Mouse (Mus musculus) hindbrain, embryonic 16.5 days (tissue): Measurements from ENCODE around the gene Sdhc. TPM values are rescaled to one million over a fixed set of nuclear protein-coding genes. Genes with fewer than 3 reads are reported as not detected.

ENCODE experiments used
- ATAC-seq: fragments of 200-750 bp; cut with Nextera tagmentation; 2 replicates; pipeline ENCODE4 v1.8.0; 2017; ENCODE audit warnings: moderate TSS enrichment, moderate library complexity
- H3K27ac ChIP-seq: fragments of 300-500 bp; sonication (generic); 2 replicates; pipeline ENCODE4 v1.5.1; 2014; ENCODE audit warnings: low read depth, mild to moderate bottlenecking, control low read depth, low read length, moderate library complexity
- H3K27me3 ChIP-seq: fragments of 300-500 bp; sonication (generic); replicated peaks from 2 replicates; pipeline ENCODE4 v1.6.1; 2014; ENCODE audit warnings: low read length; ENCODE audit not compliant: control insufficient read depth, insufficient read depth
- H3K36me3 ChIP-seq: fragments of 300-500 bp; sonication (generic); 2 replicates; pipeline ENCODE4 v1.6.1; 2014; ENCODE audit warnings: mild to moderate bottlenecking, low read length, moderate library complexity, mixed read lengths; ENCODE audit not compliant: control insufficient read depth, insufficient read depth
- H3K4me1 ChIP-seq: fragments of 300-500 bp; sonication (generic); 2 replicates; pipeline ENCODE4 v1.6.1; 2014; ENCODE audit warnings: low read depth, low read length; ENCODE audit not compliant: control insufficient read depth, insufficient read depth
- H3K4me2 ChIP-seq: fragments of 300-500 bp; sonication (generic); 2 replicates; pipeline ENCODE4 v1.6.1; 2014; ENCODE audit warnings: mild to moderate bottlenecking, low read length, control low read depth, moderate library complexity
- H3K4me3 ChIP-seq: fragments of 300-500 bp; sonication (generic); 2 replicates; pipeline ENCODE4 v1.5.1; 2014; ENCODE audit warnings: mild to moderate bottlenecking, low read length, control low read depth, moderate library complexity
- H3K9ac ChIP-seq: fragments of 300-500 bp; sonication (generic); 2 replicates; pipeline ENCODE4 v1.6.1; 2014; ENCODE audit warnings: low read depth, mild to moderate bottlenecking, control low read depth, low read length, moderate library complexity
- H3K9me3 ChIP-seq: fragments of 300-500 bp; sonication (generic); 2 replicates; pipeline ENCODE4 v1.6.1; 2014; ENCODE audit warnings: mild to moderate bottlenecking, low read length, moderate library complexity; ENCODE audit not compliant: control insufficient read depth
- WGBS: fragments of 180-500 bp; shearing (Covaris S2); extraction: QIAGEN DNeasy Blood & Tissue Kit; methylation state at CpG from one replicate; pipeline ENCODE4 v1.1.7; 2014; 5-methylcytosine and 5-hydroxymethylcytosine counted together
- polyA plus RNA-seq: library from polyadenylated mRNA; unstranded; fragments of >200 nt; fragmentation: Nextera tagmentation; extraction: Ambion mirVana; gene quantifications from 2 replicates; pipeline ENCODE4 v1.2.1, GENCODE M21; 2015

Gene Sdhc
- polyA plus RNA-seq, 1 experiment from 2014 or later = 316 TPM

DNA sequence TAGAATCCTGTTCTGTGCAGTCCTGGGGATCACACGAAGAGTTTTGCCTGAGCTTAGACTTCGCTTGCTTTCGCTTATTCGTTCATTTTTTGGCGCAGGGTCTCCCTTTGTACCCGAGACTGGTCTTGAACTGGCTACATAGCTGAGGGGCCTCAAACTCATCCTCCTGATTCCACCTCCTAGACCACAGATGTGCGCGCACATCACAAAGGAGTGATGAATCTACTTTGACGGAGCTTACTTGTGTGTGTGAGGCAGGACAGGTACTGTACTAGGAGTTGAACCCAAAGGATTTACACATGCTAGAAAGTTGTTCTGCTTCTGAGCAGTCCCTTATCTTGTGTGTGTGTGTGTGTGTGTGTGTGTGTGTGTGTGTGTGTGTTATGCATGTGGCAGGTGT lies 40.4 kb upstream of the Sdhc start:
- ATAC-seq = no peak
- Histone ChIP-seq H3K4me3 (no peak overlapping the region), H3K4me1 (peaks cover 22% of the 10 kb centered on the region), H3K4me2 (no peak overlapping the region), H3K36me3 (no peaks in the 10 kb centered on the region), H3K27me3 (peaks cover 1% of the 10 kb centered on the region; the same call in 1 of the 2 replicates), H3K9ac (no peak overlapping the region), H3K9me3 (no peaks in the 10 kb centered on the region), H3K27ac (no peak overlapping the region)
- WGBS = 94% methylated on average over 9 of the region's 9 CpGs

DNA sequence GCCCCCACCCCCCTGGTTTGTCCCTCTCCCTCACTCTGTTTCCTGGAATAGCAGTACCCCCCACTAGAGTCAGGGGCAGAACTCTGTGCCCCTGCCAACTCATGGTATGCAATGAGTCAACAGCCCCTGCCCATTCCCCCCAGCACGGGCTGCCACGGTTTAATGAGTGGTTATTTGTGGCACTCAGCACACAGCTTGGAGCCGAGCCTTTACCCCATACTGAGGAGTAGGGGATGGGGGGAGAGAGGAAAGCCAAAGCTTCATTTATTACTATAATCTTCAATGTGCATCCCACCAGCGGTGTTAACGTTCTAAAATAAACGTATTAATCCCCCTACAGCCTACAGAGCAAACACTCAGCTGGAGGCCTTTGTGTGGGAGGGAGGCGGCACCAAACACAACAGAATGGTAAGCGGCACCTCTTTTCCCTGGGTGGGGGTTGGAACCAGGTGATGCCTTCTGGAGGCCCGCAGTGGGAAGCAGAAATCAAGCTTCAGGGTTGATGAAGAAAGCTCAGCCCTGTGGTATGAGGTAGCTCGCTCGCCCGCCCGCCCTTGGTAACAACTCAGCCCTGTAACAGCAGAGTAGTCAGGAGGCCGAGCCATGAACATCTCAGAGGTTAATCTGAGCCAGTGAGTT lies 39.2 kb upstream of the Sdhc start:
- Histone ChIP-seq H3K9ac (no peak overlapping the region), H3K4me3 (no peak overlapping the region), H3K36me3 (no peaks in the 10 kb centered on the region), H3K4me2 (no peak overlapping the region), H3K4me1 (peaks cover 14% of the 10 kb centered on the region), H3K27ac (no peak overlapping the region), H3K27me3 (no peaks in the 10 kb centered on the region), H3K9me3 (no peaks in the 10 kb centered on the region)
- ATAC-seq = peak; percentile 46; the same call in 1 of the 2 replicates
- WGBS = 31% methylated on average over 14 of the region's 14 CpGs

DNA sequence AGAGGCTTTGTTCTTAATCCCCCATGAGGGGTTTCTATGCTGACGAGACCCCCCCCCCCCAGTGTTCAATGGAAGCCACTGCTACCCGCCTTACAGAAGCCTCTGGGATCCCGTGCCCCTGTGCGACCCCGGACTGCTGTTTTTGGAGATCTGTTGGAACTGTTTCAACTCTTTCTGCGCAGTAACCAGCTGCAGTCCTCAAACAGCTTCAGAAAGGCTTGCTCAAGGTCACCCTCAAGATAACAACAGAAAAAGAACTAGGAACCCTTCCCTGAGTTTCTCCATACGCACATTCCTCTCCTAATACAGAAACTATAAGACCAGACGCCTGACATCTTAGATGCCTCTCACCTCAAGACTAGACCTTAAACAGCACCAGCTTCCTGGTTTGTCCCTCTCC lies 38.6 kb upstream of the Sdhc start:
- Histone ChIP-seq H3K36me3 (no peaks in the 10 kb centered on the region), H3K9ac (no peak overlapping the region), H3K4me3 (no peak overlapping the region), H3K4me1 (peaks cover 14% of the 10 kb centered on the region), H3K27ac (no peak overlapping the region), H3K4me2 (no peak overlapping the region), H3K27me3 (no peaks in the 10 kb centered on the region), H3K9me3 (no peaks in the 10 kb centered on the region)
- no peak for ATAC-seq
- 7% methylated on average over 8 of the region's 8 CpGs for WGBS

DNA sequence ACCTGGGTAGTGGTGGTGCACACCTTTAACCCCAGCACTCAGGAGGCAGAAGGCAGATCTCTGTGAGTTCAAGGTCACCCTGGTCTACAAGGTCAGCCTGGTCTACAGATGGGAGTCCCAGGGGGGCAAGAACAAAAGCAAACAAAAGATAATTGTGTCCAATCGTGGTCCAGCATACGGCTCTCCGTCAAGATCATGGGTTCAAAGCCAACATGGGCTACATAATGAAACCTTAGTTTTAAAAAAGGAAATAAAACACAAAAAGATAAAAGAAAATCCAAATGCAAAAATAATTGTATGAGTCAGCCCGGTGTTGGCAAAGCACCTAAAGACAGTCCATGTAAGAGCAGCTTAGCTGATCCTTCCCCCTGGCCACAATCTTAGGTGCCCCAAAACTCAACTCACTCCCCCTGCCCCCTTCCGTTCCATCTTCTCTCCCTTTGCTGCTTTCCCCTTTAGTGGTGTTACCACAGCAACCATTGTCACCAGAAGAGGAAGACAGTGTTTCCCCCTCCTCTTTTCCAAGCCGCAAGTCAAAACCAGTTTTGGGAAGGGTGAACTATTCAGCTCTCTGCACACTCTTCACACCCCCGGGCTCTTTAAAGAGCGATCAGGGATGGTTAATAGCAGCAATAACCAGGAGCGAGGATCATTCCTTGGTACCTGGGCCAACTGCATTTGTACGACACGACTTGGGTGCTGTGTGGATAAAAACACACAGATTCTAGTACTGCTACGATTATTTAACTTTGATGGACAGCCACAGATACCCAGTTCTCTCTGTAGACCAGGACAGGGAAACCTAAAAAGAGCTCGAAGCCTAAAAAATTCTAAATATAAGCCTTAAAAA lies 37.7 kb upstream of the Sdhc start:
- 19% methylated on average over 13 of the region's 13 CpGs for WGBS
- H3K9me3 ChIP-seq = no peaks in the 10 kb centered on the region
- H3K27me3 ChIP-seq = no peaks in the 10 kb centered on the region
- no peak overlapping the region for H3K27ac ChIP-seq
- peaks cover 8% of the 10 kb centered on the region for H3K4me1 ChIP-seq
- peak; percentile 48; the same call in 1 of the 2 replicates for ATAC-seq
- H3K36me3 ChIP-seq = no peaks in the 10 kb centered on the region
- H3K4me2 ChIP-seq = peak overlapping the region; percentile 8; the same call in 1 of the 2 replicates
- no peak overlapping the region for H3K4me3 ChIP-seq
- H3K9ac ChIP-seq = no peak overlapping the region

DNA sequence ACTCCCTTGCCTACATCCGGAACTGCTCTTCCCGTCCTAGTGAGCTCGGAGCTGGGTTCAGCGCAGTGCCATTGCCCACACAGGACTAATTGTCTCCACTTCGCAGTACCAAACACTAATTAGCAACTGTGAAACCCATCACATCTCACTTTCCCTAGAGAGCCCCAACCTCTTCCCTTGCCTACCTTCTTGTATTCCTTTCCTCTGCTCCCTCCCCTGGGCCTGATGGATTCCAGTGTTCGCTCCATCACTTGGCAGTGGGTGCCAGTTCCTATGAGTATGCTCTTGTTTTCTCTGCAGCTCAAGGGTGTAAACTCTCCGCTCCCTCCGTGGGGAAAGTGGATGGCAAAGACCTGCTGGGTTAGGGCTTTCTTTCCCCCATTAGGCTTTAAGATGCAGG lies 35.3 kb upstream of the Sdhc start:
- Histone ChIP-seq H3K9me3 (no peaks in the 10 kb centered on the region), H3K36me3 (no peaks in the 10 kb centered on the region), H3K4me1 (peaks cover 4% of the 10 kb centered on the region), H3K4me3 (no peak overlapping the region), H3K27me3 (no peaks in the 10 kb centered on the region), H3K9ac (no peak overlapping the region), H3K4me2 (no peak overlapping the region), H3K27ac (no peak overlapping the region)
- ATAC-seq = no peak; the same call in 1 of the 2 replicates
- 60% methylated on average over 8 of the region's 8 CpGs for WGBS

DNA sequence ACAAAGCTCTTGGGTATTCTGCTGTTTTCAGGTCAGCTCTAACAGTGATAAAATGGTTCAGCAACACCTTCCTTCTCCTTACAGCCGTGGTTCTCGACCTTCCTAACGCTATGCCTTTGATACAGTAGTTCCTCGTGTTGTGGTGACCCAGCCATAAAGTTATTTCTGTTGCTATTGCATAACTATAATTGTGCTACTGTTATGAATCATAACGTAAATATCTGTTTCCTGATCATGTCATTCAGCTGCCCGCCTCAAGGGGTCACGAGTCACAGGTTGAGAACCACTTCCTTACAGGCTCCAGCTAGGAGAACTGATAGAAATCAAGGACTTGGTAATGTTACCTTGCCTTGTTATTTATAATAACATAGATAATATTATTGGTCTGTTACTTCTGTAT lies 33.9 kb upstream of the Sdhc start:
- no peak for ATAC-seq
- 87% methylated on average over 7 of the region's 7 CpGs for WGBS
- no peak overlapping the region for H3K4me2 ChIP-seq
- H3K27me3 ChIP-seq = no peaks in the 10 kb centered on the region
- no peak overlapping the region for H3K27ac ChIP-seq
- no peaks in the 10 kb centered on the region for H3K36me3 ChIP-seq
- peaks cover 4% of the 10 kb centered on the region for H3K4me1 ChIP-seq
- no peaks in the 10 kb centered on the region for H3K9me3 ChIP-seq
- no peak overlapping the region for H3K9ac ChIP-seq
- H3K4me3 ChIP-seq = no peak overlapping the region

DNA sequence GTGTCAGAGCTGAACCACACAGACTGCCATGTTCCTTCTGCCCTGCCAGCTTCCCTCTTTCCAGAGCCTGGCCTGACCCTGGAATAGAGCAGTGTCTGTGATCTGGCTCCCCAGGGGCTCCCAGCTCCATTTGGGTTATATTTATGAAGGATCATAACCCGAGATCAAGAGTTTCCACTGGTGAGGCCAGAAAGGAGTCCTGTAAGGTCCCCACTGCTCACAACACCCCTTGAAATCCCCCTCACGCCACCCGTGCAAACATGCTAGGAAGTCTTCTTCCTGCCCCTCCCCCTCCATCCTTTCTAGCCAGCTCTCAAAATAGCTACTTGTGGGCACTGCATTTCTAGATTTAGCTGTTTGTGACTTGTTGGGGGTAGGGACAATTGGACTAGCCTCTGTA lies 33.2 kb upstream of the Sdhc start:
- Histone ChIP-seq H3K27me3 (no peaks in the 10 kb centered on the region), H3K4me1 (no peaks in the 10 kb centered on the region; the same call in 1 of the 2 replicates), H3K9ac (no peak overlapping the region), H3K4me2 (no peak overlapping the region), H3K4me3 (no peak overlapping the region), H3K36me3 (no peaks in the 10 kb centered on the region), H3K27ac (no peak overlapping the region), H3K9me3 (no peaks in the 10 kb centered on the region)
- no peak for ATAC-seq
- WGBS = 73% methylated on average over 3 of the region's 3 CpGs

DNA sequence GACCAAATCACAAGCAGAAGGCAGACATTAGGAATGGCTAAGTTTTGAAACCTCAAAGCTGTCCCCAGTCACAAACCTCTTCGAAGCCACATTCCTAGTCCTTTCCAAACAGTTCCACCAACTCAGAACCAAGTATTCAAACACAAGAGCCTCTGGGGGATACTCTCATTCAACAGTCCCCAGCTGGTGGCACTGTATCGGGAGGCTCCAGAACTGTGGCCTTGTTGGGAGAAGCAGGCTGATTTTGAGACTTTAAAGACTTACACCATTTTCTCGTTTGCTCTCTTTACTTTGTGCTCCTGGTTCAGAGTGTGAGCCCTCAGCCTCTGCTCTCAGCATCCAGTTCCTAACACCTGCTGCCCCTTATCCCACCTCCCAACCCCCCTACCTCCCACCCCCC lies 32.6 kb upstream of the Sdhc start:
- Histone ChIP-seq H3K9ac (no peak overlapping the region), H3K36me3 (no peaks in the 10 kb centered on the region), H3K9me3 (no peaks in the 10 kb centered on the region), H3K4me2 (no peak overlapping the region), H3K4me1 (no peaks in the 10 kb centered on the region), H3K27me3 (no peaks in the 10 kb centered on the region), H3K27ac (no peak overlapping the region), H3K4me3 (no peak overlapping the region)
- 87% methylated on average over 3 of the region's 3 CpGs for WGBS
- ATAC-seq = no peak

DNA sequence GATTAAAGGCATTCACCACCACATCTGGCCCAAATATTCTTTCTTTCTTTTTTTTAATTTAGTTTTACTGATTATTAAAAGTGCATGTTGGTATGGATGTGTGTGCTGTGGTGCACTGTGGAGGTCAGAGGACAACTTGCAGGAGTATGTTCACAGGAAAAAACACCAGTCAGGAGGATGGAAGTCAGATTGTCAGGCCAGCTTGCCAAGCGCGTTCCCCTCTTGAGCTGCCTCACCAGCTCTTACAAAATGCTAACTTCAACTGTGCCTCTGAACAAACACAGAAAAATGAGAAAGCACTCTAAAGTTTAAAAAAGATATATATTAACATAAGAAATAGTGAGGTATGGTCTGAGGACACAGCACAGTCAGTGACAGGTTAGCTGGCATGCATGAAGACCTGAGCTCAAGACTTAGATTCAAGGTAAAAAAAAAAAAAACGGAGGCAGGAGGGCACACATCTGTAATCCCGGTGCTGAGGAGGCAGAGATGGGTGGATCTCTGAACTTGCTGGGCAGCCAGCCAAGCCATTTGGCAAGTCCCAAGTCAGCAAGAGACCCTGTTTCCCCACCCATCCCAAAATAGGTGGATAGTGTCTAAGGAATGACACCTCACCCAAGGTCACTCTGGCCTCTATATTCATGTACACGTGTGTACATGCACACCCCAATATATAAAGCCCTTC lies 29.2 kb upstream of the Sdhc start:
- Histone ChIP-seq H3K4me2 (no peak overlapping the region), H3K9ac (no peak overlapping the region), H3K9me3 (no peaks in the 10 kb centered on the region), H3K36me3 (no peaks in the 10 kb centered on the region), H3K4me3 (no peak overlapping the region), H3K27me3 (no peaks in the 10 kb centered on the region), H3K4me1 (no peaks in the 10 kb centered on the region), H3K27ac (no peak overlapping the region)
- WGBS = 81% methylated on average over 5 of the region's 5 CpGs
- ATAC-seq = no peak
